Mouse (Mus musculus): ENCODE data around the gene Lmln. TPM values are rescaled to one million over a fixed set of nuclear protein-coding genes. Genes with fewer than 3 reads are reported as not detected.
"Not testable (repeated sequence)": the region's sequence is repeated elsewhere in the genome, so short reads cannot be mapped to it uniquely, and the experiment has no call there.

Gene Lmln
- total RNA-seq, 1 experiment, result 9.1 TPM

DNA sequence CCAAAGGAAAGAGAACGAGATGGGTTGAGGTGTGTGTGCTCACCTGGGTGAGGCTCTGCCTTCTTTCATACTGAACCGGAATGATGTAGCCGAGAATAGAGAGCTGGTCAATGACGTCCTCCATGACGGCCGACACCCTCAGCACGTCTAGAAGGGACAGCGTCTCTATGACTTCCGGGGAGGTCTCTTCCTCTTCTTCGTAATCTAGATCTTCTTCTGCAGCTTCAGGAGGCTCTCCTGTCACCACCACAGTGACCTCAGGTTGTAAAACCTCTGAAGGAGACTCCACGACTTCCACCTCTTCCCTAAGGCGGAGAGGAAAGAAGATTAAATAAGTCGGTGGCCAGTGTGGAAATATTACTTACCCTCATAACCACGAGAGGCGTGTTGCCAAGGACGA is 12.5 kb upstream of the Lmln start:
- Histone ChIP-seq H3K4me3 (ENCODE audit: insufficient read depth in 1 of 2, low read depth in 1 of 2, low read length in 2 of 2, poor library complexity in 1 of 2, severe bottlenecking in 1 of 2) (peak overlapping the region; percentile 3 to 27; a peak in 2 of 4 replicates), H3K4me1 (ENCODE audit: control insufficient read depth in 2 of 2, insufficient read depth in 2 of 2, low read length in 2 of 2, poor library complexity in 1 of 2) (no peaks in the 10 kb centered on the region), H3K9ac (ENCODE audit: insufficient read depth, low read depth, low read length, poor library complexity, severe bottlenecking) (no peak overlapping the region), H3K9me3 (ENCODE audit: control insufficient read depth, insufficient read depth, low read depth, low read length) (no peaks in the 10 kb centered on the region), H3K36me3 (ENCODE audit: control insufficient read depth, insufficient read depth, low read length, poor library complexity, severe bottlenecking) (no peaks in the 10 kb centered on the region), H3K27ac (ENCODE audit: insufficient read depth, low read depth, low read length, poor library complexity, severe bottlenecking) (no peak overlapping the region)
- TF ChIP-seq ZNF384 (IDR thresholded peaks at IDR 0.05; ENCODE audit: low read depth, low read length), result no peak
- no peak for TF ChIP-seq ZC3H11A (IDR thresholded peaks at IDR 0.05; ENCODE audit: borderline replicate concordance, low read depth, low read length)
- TF ChIP-seq MAFK (IDR thresholded peaks at IDR 0.05; ENCODE audit: insufficient read depth, low read depth, low read length), result no peak
- TF ChIP-seq HCFC1 (IDR thresholded peaks at IDR 0.05; ENCODE audit: borderline replicate concordance, insufficient read depth, low read length), result no peak
- TF ChIP-seq CHD2 (IDR thresholded peaks at IDR 0.05; ENCODE audit: low read depth, low read length), result no peak
- DNase-seq (ENCODE audit: low read depth, low spot score), result no peak
- in situ Hi-C loops (cut with MboI; ENCODE audit: low sequenced_read_pairs in 2 of 2, unreplicated experiment in 2 of 2), result no loop called here

DNA sequence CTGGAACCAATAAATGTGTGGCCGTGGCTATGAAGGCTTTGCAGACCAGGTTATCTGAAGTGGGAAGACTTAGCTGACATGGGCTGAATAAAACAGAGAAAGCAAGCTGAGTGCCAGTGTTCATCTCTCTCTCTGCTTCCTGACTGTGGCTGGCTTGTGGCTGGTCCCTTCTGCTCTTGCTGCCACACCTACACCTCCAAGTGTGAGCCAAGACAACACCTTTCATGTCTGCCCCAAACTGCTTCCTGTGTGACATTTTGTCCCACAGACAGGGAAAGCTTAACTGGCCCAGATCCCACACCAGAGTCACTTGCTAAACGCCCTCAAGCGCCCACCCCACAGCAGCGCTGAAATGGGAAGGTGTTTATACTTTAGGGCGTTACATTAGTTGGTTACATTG is 9.2 kb upstream of the Lmln start:
- in situ Hi-C loops (cut with MboI; ENCODE audit: low sequenced_read_pairs in 2 of 2, unreplicated experiment in 2 of 2), result no loop called here
- Histone ChIP-seq H3K9ac (ENCODE audit: insufficient read depth, low read depth, low read length, poor library complexity, severe bottlenecking) (no peak overlapping the region), H3K36me3 (ENCODE audit: control insufficient read depth, insufficient read depth, low read length, poor library complexity, severe bottlenecking) (peaks cover 7% of the 10 kb centered on the region), H3K27ac (ENCODE audit: insufficient read depth, low read depth, low read length, poor library complexity, severe bottlenecking) (no peak overlapping the region), H3K9me3 (ENCODE audit: control insufficient read depth, insufficient read depth, low read depth, low read length) (no peaks in the 10 kb centered on the region), H3K4me1 (ENCODE audit: control insufficient read depth in 2 of 2, insufficient read depth in 2 of 2, low read length in 2 of 2, poor library complexity in 1 of 2) (no peaks in the 10 kb centered on the region; a peak in 1 of 4 replicates), H3K4me3 (ENCODE audit: insufficient read depth in 1 of 2, low read depth in 1 of 2, low read length in 2 of 2, poor library complexity in 1 of 2, severe bottlenecking in 1 of 2) (no peak overlapping the region)
- no peak for DNase-seq (ENCODE audit: low read depth, low spot score)
- no peak for TF ChIP-seq HCFC1 (IDR thresholded peaks at IDR 0.05; ENCODE audit: borderline replicate concordance, insufficient read depth, low read length)
- TF ChIP-seq CHD2 (IDR thresholded peaks at IDR 0.05; ENCODE audit: low read depth, low read length), result no peak
- no peak for TF ChIP-seq ZC3H11A (IDR thresholded peaks at IDR 0.05; ENCODE audit: borderline replicate concordance, low read depth, low read length)
- TF ChIP-seq ZNF384 (IDR thresholded peaks at IDR 0.05; ENCODE audit: low read depth, low read length), result no peak
- TF ChIP-seq MAFK (IDR thresholded peaks at IDR 0.05; ENCODE audit: insufficient read depth, low read depth, low read length), result no peak

DNA sequence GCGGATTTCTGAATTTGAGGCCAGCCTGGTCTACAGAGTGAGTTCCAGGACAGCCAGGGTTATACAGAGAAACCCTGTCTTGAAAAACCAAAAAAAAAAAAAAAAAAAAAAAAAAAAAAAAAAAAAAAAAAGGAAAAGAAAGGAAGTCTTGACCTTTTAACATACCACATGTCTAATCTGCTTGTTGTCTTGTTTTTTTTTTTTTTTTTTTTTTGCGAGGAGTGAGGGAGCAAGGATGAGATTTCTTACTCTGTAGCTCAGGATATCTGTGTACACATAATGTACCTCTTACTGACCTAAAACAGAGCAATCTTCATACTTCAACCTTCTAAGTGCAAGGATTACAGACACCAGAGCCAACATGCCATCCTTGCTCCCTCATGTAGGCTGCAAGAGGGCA is 7.4 kb upstream of the Lmln start:
- H3K9me3 ChIP-seq (ENCODE audit: control insufficient read depth, insufficient read depth, low read depth, low read length); H3K9ac ChIP-seq (ENCODE audit: insufficient read depth, low read depth, low read length, poor library complexity, severe bottlenecking); in situ Hi-C loops (cut with MboI; ENCODE audit: low sequenced_read_pairs in 2 of 2, unreplicated experiment in 2 of 2); H3K4me1 ChIP-seq (ENCODE audit: control insufficient read depth in 2 of 2, insufficient read depth in 2 of 2, low read length in 2 of 2, poor library complexity in 1 of 2); H3K27ac ChIP-seq (ENCODE audit: insufficient read depth, low read depth, low read length, poor library complexity, severe bottlenecking); H3K4me3 ChIP-seq (ENCODE audit: insufficient read depth in 1 of 2, low read depth in 1 of 2, low read length in 2 of 2, poor library complexity in 1 of 2, severe bottlenecking in 1 of 2); DNase-seq (ENCODE audit: low read depth, low spot score): not testable (repeated sequence)
- TF ChIP-seq ZNF384 (IDR thresholded peaks at IDR 0.05; ENCODE audit: low read depth, low read length), result peak; percentile 85
- peaks cover 24% of the 10 kb centered on the region for H3K36me3 ChIP-seq (ENCODE audit: control insufficient read depth, insufficient read depth, low read length, poor library complexity, severe bottlenecking)

DNA sequence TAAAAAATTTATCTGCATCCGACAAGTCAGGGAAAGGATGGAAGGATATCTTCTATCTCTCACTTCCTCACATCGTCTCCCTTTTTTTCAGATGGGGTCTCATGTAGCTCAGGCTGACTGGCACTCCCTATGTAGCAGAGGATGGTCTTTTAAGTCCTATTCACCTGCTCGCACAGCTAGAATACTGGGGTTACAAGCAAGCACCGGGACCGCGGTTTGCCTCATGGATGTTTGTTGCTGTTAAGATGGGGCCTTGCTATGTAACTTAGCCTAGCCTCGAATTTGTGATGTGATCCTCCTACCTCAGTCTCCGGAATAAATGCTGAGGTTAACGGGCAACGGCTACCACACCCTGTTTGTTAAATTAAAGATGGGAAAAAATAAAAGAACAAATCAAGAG is 6.7 kb upstream of the Lmln start:
- H3K27ac ChIP-seq (ENCODE audit: insufficient read depth, low read depth, low read length, poor library complexity, severe bottlenecking), result no peak overlapping the region
- TF ChIP-seq ZNF384 (IDR thresholded peaks at IDR 0.05; ENCODE audit: low read depth, low read length), result no peak
- no peak for TF ChIP-seq HCFC1 (IDR thresholded peaks at IDR 0.05; ENCODE audit: borderline replicate concordance, insufficient read depth, low read length)
- DNase-seq (ENCODE audit: low read depth, low spot score), result no peak
- H3K9ac ChIP-seq (ENCODE audit: insufficient read depth, low read depth, low read length, poor library complexity, severe bottlenecking), result peak overlapping the region; percentile 32; the same call in 1 of the 2 replicates
- in situ Hi-C loops (cut with MboI; ENCODE audit: low sequenced_read_pairs in 2 of 2, unreplicated experiment in 2 of 2), result no loop called here
- H3K9me3 ChIP-seq (ENCODE audit: control insufficient read depth, insufficient read depth, low read depth, low read length), result no peaks in the 10 kb centered on the region
- H3K4me3 ChIP-seq (ENCODE audit: insufficient read depth in 1 of 2, low read depth in 1 of 2, low read length in 2 of 2, poor library complexity in 1 of 2, severe bottlenecking in 1 of 2), result peak overlapping the region; percentile 78 to 91
- peaks cover 0 to 2% of the 10 kb centered on the region in 2 experiments; a peak in 1 of 4 replicates for H3K4me1 ChIP-seq (ENCODE audit: control insufficient read depth in 2 of 2, insufficient read depth in 2 of 2, low read length in 2 of 2, poor library complexity in 1 of 2)
- peaks cover 29% of the 10 kb centered on the region for H3K36me3 ChIP-seq (ENCODE audit: control insufficient read depth, insufficient read depth, low read length, poor library complexity, severe bottlenecking)

DNA sequence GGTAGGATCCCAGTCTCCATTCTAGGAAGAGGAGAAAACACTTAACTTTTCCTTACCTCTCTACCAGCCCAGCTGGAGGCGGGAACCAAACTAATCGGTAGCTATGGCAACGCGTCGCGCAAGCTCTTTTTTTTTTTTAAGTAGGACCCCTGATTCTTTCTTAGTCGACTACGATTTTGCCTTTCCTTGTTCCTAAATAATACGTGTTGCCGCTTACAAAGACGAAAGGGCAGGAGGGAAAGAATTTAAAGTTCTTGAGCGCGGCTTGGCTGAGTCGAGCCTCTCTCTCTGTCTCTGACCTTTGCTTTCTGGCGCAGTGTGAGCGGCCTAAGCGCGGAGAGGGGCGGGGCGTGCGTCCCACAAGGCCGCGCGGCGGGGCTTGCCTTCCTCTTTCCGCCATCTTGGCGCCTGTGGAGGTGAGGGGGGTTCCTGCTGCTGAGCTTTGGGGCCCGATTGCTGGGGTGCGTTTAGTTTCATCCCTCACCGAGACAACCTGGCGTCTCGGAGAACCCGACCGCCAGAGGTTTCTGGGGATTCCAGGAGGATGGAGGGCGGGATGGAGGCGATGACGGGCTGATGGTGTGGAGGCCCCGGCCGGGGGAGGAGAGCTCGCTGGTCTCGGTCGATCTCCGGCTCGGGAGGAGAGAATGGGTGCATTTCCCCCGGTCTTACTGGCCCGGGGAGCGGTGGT is 6.1 kb upstream of the Lmln start, which contains the start of the genes Iqcg and Rpl35a:
Iqcg (minus strand) TSS at position 124 of the 691 bp plus-strand sequence.
Rpl35a (plus strand) TSS at position 359 of the 691 bp plus-strand sequence.
- Histone ChIP-seq H3K27ac (ENCODE audit: insufficient read depth, low read depth, low read length, poor library complexity, severe bottlenecking) (peak within 1 kb of the TSS; percentile 76), H3K9me3 (ENCODE audit: control insufficient read depth, insufficient read depth, low read depth, low read length) (no peaks in the 10 kb centered on the region), H3K9ac (ENCODE audit: insufficient read depth, low read depth, low read length, poor library complexity, severe bottlenecking) (peak within 1 kb of the TSS; percentile 99), H3K36me3 (ENCODE audit: control insufficient read depth, insufficient read depth, low read length, poor library complexity, severe bottlenecking) (peaks cover 32% of the 10 kb centered on the region), H3K4me3 (ENCODE audit: insufficient read depth in 1 of 2, low read depth in 1 of 2, low read length in 2 of 2, poor library complexity in 1 of 2, severe bottlenecking in 1 of 2) (peak within 1 kb of the TSS; percentile 78 to 91), H3K4me1 (ENCODE audit: control insufficient read depth in 2 of 2, insufficient read depth in 2 of 2, low read length in 2 of 2, poor library complexity in 1 of 2) (peaks cover 0 to 2% of the 10 kb centered on the region in 2 experiments; a peak in 1 of 4 replicates)
- TF ChIP-seq HCFC1 (IDR thresholded peaks at IDR 0.05; ENCODE audit: borderline replicate concordance, insufficient read depth, low read length) (peak; percentile 84), MAFK (IDR thresholded peaks at IDR 0.05; ENCODE audit: insufficient read depth, low read depth, low read length) (no peak), CHD2 (IDR thresholded peaks at IDR 0.05; ENCODE audit: low read depth, low read length) (no peak), ZC3H11A (IDR thresholded peaks at IDR 0.05; ENCODE audit: borderline replicate concordance, low read depth, low read length) (no peak), ZNF384 (IDR thresholded peaks at IDR 0.05; ENCODE audit: low read depth, low read length) (peak; percentile 100)
- peak; percentile 82 for DNase-seq (ENCODE audit: low read depth, low spot score)
- in situ Hi-C loops (cut with MboI; ENCODE audit: low sequenced_read_pairs in 2 of 2, unreplicated experiment in 2 of 2), result no loop called here
